Mouse (Mus musculus) left cerebral cortex, postnatal 36 days (tissue): ENCODE results near the gene Mcfd2. TPM values are rescaled to one million over a fixed set of nuclear protein-coding genes. Genes with fewer than 3 reads are reported as not detected.

Experiments used
- DNase-seq, 2 experiments: peaks; one replicate each; pipeline ENCODE4 v3.0.0; 2021 to 2022; ENCODE audit warnings: low spot score in 2 of 2, mixed read lengths in 1 of 2
- intact Hi-C: fragments of 180-260 bp; cut with DNase I; formaldehyde crosslinking; loops from one replicate; pipeline ENCODE4 v1.15.1; 2025
- total RNA-seq, 2 experiments: library from RNA; stranded (reverse); gene quantifications; 2 replicates each; pipeline ENCODE4 v1.2.3; 2021

The Mcfd2 gene
- total RNA-seq, 2 experiments from 2014 or later: 50.3 to 55.8 TPM

DNA sequence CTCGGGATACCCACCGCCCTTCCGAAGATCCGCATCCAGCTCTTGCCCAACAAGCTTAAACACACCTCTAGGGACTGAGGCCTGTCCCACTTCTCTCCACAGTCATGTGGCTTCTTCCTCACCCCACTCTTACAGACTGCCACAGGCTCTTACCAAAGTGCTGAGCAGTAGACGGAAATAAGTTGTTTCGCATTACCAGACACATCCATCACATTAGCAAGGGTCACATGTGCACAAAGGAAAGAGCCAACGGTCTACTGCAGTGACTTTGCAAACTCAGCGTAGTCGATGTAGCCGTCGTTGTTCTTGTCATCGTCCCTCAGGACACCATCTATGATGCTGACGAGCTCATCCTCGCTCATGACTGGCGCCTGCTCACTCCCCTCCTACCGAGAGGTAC is 10.1 kb downstream of the Mcfd2 start:
- intact Hi-C loops: no loop called here
- no peak for DNase-seq

DNA sequence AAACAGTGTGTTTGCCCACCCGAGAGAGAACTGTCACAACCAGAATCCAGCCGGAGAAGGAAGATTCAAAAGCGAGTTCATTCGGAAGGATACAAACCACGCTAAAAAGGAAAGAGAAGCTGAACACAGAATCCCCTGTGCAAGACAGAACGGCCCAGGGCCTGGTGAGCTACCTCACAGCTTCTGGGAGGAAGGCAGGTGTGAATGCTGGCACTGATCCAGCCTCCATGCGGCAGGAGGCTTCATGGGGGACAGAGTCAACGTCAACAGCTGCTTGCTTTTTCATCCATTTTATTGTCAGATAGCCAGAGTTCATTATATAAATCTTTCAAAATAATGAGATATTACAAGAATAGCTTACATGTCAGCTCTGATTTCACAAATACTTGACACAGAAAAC is 11.4 kb downstream of the Mcfd2 start:
- intact Hi-C loops: no loop called here
- DNase-seq: no peak

DNA sequence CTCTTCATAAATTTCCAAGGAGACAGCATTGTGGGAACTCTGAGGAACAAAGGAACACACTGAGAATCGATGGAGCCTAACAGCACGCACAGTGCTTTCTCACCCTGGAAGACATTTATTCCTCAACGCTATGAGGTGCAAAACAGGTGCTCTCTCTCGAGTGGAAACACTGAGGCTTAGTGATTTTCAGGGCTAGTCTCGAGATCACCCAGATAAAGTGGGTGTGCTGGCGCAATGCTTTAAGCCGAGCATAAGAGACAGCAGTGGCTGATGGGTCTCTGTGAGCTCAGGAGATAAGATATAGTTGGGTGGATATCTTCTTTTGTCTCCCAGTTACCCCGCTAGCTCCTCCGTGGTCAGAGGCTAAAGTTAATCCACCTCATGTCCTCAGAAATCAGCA is 19.6 kb downstream of the Mcfd2 start:
- intact Hi-C loops: loop anchor here (5.0 kb wide), 2 partner anchors 139 to 334 kb away; partner anchors contain the start of gene Socs5

DNA sequence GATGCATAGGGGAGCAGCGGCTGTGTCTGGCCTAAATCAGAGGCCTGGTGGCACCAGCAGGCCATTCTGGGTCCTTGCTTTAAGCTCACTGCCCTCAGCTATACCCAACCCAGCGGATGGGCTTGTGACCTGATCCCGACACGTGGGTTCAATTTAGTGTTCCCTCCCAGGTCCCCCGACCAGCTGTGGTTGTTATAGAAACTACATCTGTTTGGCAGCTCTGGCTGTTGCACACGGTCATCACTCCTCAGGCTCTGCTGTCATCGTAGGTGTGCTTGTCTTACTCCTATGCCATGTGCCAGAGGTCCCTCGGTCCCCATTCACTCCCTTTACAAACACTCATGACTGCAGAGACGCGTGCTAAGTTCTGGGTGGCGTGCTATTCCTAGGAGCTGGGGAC is 27.9 kb downstream of the Mcfd2 start:
- no peak for DNase-seq
- intact Hi-C loops: no loop called here

More for the DNA sequence above, 19.6 kb downstream of the Mcfd2 start:
- no peak for DNase-seq

DNA sequence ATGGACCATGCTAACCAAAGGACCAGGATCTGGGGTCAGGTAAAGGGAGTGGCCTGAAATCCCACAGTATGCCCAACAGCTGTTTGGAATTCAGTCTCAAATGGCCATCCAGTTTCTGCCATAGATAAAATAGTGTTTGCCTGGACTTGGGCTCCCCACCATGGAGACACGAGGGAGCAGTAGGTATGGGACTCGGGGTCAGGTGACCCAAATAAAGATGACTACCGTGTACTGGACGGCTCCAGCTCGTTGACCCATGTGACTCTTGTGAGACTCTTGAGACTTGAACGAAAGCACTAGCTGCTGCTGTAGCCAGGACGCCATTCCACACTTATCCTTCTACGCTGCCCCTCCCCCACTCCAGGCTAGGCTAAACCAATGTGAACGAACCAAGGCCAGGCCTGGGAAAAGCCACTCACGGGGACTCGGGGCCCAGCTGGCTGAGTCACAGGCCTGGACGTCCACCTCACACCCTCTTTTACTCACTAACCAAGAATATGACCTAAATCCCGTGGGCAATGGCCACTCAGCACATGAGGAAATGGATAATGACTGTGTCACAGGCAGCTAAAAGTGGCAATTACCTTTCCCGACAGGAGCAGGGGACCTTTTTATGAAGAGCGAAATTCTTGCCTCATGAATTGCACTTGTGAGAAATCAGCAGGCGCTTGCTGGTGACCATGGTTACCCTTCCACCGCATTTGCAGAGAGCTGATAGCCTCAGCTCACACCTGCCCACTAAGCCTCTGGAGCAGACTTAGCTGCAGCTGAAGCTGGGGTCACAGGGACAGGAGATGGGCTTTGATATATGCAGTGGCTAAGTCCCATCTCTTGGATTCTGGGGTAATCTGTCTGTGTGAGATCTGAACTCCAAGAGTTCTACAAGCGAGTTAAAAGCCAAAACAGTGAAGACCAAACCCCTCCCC is 28.7 kb downstream of the Mcfd2 start:
- intact Hi-C loops: no loop called here
- DNase-seq: peak; percentile 16 to 19

DNA sequence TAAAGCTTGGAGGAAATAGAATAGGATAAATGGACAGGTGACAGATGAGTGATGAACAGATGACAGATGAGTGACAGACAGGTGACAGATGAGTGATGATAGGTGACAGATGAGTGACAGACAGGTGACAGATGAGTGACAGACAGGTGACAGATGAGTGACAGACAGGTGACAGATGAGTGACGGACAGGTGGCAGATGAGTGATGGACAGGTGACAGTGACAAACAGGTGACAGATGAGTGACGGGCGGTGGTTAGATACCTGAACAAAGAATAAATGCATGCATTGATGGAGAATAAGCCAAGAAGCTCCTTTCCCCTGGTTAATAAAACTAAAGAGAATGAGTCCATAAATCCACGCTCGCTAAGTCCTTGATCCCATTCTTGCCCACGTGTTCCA is 30.7 kb downstream of the Mcfd2 start:
- intact Hi-C loops: no loop called here
- no peak for DNase-seq

DNA sequence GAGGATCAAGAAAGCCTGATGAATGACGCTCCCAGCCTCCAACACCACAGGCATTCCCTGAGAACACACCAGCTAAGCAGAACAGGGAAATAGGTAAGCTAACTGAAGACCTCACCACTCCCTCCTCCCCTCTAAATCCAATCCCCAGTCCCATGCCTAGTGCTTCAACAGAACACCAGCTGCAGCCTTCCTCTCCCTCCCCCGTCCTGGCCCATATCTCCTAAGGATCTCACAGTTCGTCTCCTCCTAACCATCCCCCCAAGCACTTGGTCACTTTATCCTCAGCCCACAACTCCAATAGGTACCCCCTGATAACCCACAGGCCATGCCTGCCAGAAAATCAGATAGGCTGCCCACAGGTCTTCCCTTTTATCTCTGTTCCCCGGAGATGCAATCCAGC is 37.9 kb downstream of the Mcfd2 start:
- DNase-seq: no peak
- intact Hi-C loops: no loop called here

DNA sequence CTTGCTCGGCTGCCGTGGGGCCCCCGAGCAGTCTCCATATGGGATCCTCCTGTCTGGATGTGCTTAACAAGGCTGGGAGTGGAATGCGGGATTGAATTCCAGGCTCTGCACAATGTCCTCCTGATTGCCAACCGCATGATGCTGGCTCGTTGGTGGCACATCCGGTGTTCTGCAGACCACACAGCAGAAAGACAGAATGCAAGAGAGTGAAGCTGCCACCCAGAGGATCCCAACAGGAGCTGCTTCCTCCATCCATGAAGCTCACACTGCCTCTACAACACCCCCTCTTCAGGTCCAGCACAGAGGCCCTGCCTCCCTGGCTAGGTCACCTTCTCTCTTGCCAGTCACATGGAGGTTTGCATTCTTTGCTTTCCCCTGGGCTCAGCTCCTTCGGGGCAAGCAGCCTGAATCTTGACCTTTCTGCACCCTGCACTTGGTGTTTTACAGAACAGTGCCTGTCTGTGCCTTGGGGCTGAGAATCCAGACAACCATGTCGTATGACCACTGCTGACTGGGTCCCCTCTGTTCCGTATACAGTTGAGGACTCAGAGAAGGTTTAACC is 39.6 kb downstream of the Mcfd2 start:
- peak in 1 of 2 experiments; percentile 12 for DNase-seq
- intact Hi-C loops: no loop called here

DNA sequence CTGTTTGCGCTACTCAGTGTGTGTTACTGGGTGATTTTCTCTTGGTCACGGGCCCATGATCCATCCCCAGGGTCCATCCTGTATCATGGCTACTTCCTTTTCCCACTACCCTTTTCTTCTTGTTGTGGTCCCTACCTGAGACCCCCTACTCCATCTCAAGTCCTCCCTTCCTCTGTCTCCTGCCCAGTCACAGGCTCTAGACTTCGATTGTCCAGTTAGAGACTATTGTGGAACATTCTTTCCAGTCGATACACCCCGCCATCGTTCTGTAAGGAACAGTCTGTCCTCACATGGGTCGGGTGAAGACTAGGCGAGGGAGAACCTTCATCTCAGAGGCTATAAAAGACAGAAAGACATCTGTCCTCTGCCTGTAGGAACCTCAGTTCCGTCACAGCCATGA is 40.4 kb downstream of the Mcfd2 start:
- intact Hi-C loops: no loop called here
- no peak for DNase-seq

DNA sequence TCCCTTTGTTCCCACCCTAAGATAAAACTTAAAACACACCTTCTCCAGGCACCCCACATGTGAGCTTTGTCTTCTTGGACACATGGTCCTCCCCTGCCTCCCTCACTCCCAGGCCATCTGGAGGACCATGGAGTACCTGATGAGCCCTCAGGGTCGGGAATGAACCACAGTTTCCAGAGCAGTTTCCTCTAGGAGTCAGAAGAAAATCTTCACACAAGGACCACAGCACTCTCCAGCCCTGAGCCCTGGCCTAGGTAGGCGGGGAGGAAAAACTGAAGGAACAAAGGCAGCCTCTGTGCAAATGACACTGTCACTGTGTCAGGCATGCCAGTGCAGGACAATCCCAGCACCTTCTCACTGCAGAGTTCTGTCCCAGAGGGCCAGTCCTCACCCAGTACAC is 41.3 kb downstream of the Mcfd2 start:
- intact Hi-C loops: no loop called here
- no peak for DNase-seq

DNA sequence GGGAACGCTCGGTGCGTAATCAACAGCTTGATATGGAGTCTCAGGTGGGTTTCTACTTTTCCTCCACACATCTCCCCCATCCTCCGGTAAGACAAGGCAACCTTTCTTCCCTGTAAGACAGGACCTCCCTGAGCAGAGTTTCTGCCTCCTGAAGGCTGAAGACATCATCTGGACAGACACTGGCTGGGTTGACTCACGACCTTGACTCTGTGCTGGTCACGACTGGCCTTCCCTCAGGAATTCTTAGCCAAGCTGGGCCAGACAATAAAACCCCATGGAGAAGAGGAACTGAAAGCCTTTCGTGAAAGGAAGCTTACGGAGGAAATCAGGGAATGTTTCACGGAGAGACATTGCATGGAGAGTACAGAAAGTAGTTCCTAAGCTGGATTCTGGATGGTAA is 46.3 kb downstream of the Mcfd2 start:
- intact Hi-C loops: no loop called here
- no peak for DNase-seq

DNA sequence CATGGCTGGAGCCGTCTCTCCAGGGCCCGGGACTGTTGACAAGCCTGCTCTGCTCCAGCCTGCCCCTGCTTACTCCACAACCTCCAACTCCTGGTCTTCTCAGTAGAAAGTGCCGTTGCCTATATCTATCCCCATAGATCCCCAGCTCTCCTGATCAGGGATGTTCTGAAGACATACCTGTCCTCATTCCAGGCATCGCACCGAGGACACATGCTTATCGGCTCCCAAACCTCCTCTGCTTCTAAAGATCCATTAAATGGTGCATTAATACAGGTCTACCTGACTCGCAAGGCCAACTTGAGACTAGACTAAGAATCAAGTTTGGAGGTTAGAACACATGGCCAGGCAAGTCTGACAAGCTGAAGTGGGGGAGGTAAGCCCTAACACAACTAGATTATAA is 51.2 kb downstream of the Mcfd2 start:
- intact Hi-C loops: no loop called here
- no peak for DNase-seq

DNA sequence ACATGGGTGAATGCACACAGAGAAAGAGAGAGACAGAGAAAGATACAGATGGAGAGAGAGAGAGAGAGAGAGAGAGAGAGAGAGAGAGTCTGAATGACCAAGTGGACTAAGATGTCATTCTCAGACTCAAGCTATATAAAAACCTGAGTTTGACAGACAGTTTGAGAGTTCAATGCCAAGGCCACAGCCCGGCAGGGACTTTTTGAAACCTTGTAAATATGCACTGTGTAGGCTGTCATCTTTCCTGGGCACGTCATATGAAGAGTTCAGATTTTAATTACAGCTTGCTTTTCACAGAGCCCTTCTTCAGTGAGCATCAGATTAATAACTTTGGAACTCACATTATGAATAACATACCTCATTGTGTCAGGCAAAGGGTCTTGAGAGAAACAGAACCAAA is 55.2 kb downstream of the Mcfd2 start:
- intact Hi-C loops: no loop called here
- no peak for DNase-seq

DNA sequence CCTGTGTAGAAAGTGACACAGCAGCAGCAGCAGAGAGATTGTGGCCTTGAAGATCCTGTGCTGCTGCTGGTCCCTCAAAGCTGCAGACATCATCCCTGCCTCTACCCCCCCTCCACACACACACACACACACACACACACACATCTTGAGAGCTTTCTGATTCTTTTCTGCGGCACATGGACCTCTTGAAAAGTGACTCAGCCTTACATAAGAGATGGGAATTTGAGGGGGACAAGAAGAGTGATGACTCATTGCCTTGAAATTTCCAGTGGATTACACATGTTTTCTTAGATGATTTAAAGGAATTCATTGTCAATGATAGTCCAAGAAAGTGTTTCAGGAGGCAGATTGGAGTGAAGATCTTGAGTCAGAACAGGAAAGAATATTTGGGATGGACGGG is 58.9 kb downstream of the Mcfd2 start:
- intact Hi-C loops: no loop called here
- DNase-seq: no peak

Other genes with a start within 250 kb of the Mcfd2 start
- 10 to 100 TPM; 15.0 to 18.1 TPM for gene Pigf, start 240.5 kb downstream of the Mcfd2 start, total RNA-seq
- 10 to 100 TPM; 61.2 to 66.2 TPM for gene Cript, start 240.4 kb downstream of the Mcfd2 start, total RNA-seq
- gene Socs5, start 158.3 kb downstream of the Mcfd2 start, total RNA-seq: 100 to 1,000 TPM; 112 to 120 TPM
- 10 to 100 TPM; 13.1 to 14.7 TPM for gene Ttc7, start 17.0 kb upstream of the Mcfd2 start, total RNA-seq
- gene Stpg4, start 161.8 kb upstream of the Mcfd2 start, total RNA-seq: not detected
- 1,000 to 10,000 TPM; 2,128 to 2,274 TPM for gene Calm2, start 181.0 kb upstream of the Mcfd2 start, total RNA-seq